24 mouse cellular contexts compared by ENCODE assay signal in genomic region chr14:76051966-76052365, GRCm38 (mm10). TPM values are rescaled to one million over a fixed set of nuclear protein-coding genes. Genes with fewer than 3 reads are reported as not detected.
DNase-seq lines count a peak whose midpoint lies in the region; TF ChIP-seq lines count a peak whose summit lies in the region.
"Had no signal": no experiment of that assay in that cellular context is flagged by ENCODE, and none has a peak within 500 bp of the region (broad histone marks: within the 10 kb centered on the region; RNA-seq: fewer than 3 reads in every experiment).

No protein-coding gene starts in this region.

- no peak for TF ChIP-seq CTCF in CH12.LX (conservative IDR thresholded peaks at IDR 0.05 in 1 of 2, IDR thresholded peaks at IDR 0.05 in 1 of 2; ENCODE audit: low read depth in 2 of 2, low read length in 2 of 2)

- dilution Hi-C loops in CH12.LX (cut with MboI; ENCODE audit: extremely low pct_ligation_motif_present, extremely low pct_unique_long_range_greater_than_20kb, low sequenced_read_pairs): no loop called here

- no peak for TF ChIP-seq POLR2A in CH12.LX (IDR thresholded peaks at IDR 0.05; ENCODE audit: low read depth, low read length)

- no peak overlapping the region for H3K27ac ChIP-seq in CH12.LX (ENCODE audit: insufficient read depth, low read depth)
- H3K27ac ChIP-seq: embryonic facial prominence, embryonic 13.5 days; embryonic facial prominence, embryonic 15.5 days; forebrain, embryonic 13.5 days; forebrain, embryonic 15.5 days had no signal

- H3K4me2 ChIP-seq in CH12.LX (ENCODE audit: insufficient read depth, low read depth, poor library complexity, severe bottlenecking): peak overlapping the region; percentile 42
- H3K4me2 ChIP-seq: embryonic facial prominence, embryonic 13.5 days; embryonic facial prominence, embryonic 15.5 days; forebrain, embryonic 13.5 days; forebrain, embryonic 15.5 days had no signal

- H3K9me3 ChIP-seq in CH12.LX (replicated peaks; ENCODE audit: low read length): peaks cover 3% of the 10 kb centered on the region
- H3K9me3 ChIP-seq: embryonic facial prominence, embryonic 13.5 days; embryonic facial prominence, embryonic 15.5 days; forebrain, embryonic 13.5 days; forebrain, embryonic 15.5 days had no signal

- peak; percentile 39; the same call in 1 of the 2 replicates for TF ChIP-seq EP300 in CH12.LX (IDR thresholded peaks at IDR 0.05; ENCODE audit: low read length)

- H3K79me2 ChIP-seq in CH12.LX (replicated peaks; ENCODE audit: control insufficient read depth, extremely low read depth, insufficient read depth, poor library complexity, severe bottlenecking): no peaks in the 10 kb centered on the region

- in situ Hi-C loops in CH12.LX (cut with MboI; ENCODE audit: low pct_ligation_motif_present, low pct_unique_long_range_greater_than_20kb, low sequenced_read_pairs): no loop called here

- no peaks in the 10 kb centered on the region for H3K27me3 ChIP-seq in CH12.LX (replicated peaks)
- H3K27me3 ChIP-seq: embryonic facial prominence, embryonic 13.5 days; embryonic facial prominence, embryonic 15.5 days; forebrain, embryonic 13.5 days; forebrain, embryonic 15.5 days; Patski had no signal

- no peak overlapping the region for H3K9ac ChIP-seq in CH12.LX (ENCODE audit: insufficient read depth, low read depth)
- H3K9ac ChIP-seq: embryonic facial prominence, embryonic 13.5 days; embryonic facial prominence, embryonic 15.5 days; forebrain, embryonic 13.5 days; forebrain, embryonic 15.5 days; forebrain, postnatal 0 days had no signal

- peak; percentile 55 for DNase-seq in A20 (ENCODE audit: low read depth, low spot score)
- peak; percentile 69 for DNase-seq in CH12.LX (ENCODE audit: extremely low read depth)
- DNase-seq in fibroblast of lung, adult 2 months (ENCODE audit: low read depth): peak; percentile 53
- no peak for DNase-seq in adipocyte (ENCODE audit: low spot score)
- no peak for DNase-seq in kidney, postnatal 4 days
- no peak for DNase-seq in layer of hippocampus, adult 9-10 months (ENCODE audit: low spot score)
- DNase-seq: adrenal gland, adult 2 months; adrenal gland, postnatal 10 days; adrenal gland, postnatal 25 days; B cell, adult 2 months; cerebellum, adult 11 months; cerebellum, adult 18-20 months; cerebellum, adult 8-10 months; cerebellum, adult 9-11 months; cerebellum, postnatal 14 days; cerebellum, postnatal 36 days; embryo, embryonic 11 days; forebrain, postnatal 0 days had no signal

- TF ChIP-seq RAD21 in CH12.LX (IDR thresholded peaks at IDR 0.05; ENCODE audit: low read depth, low read length): no peak

- no peaks in the 10 kb centered on the region for H3K36me3 ChIP-seq in CH12.LX (replicated peaks in 1 of 2; ENCODE audit: control insufficient read depth in 1 of 2, insufficient read depth in 1 of 2, low read length in 1 of 2)
- H3K36me3 ChIP-seq: embryonic facial prominence, embryonic 13.5 days; embryonic facial prominence, embryonic 15.5 days; forebrain, embryonic 15.5 days had no signal

- no peak overlapping the region for H3K4me3 ChIP-seq in CH12.LX (replicated peaks in 1 of 3; ENCODE audit: low read depth in 2 of 3, low read length in 2 of 3, poor library complexity in 1 of 3)
- H3K4me3 ChIP-seq: embryonic facial prominence, embryonic 13.5 days; embryonic facial prominence, embryonic 15.5 days; erythroblast, embryonic 14.5 days; forebrain, embryonic 13.5 days; forebrain, embryonic 15.5 days had no signal

- peaks cover 4 to 21% of the 10 kb centered on the region in 2 experiments; a peak in 3 of 4 replicates for H3K4me1 ChIP-seq in CH12.LX (ENCODE audit: control insufficient read depth in 1 of 2, insufficient read depth in 2 of 2)
- H3K4me1 ChIP-seq: embryonic facial prominence, embryonic 13.5 days had no signal

TF ChIP-seq in CH12.LX, 34 proteins besides CTCF, POLR2A, EP300 and RAD21:
- TF ChIP-seq ZMIZ1 (IDR thresholded peaks at IDR 0.05; ENCODE audit: low read depth, low read length): no peak
- TF ChIP-seq JUND (conservative IDR thresholded peaks at IDR 0.05; ENCODE audit: low read depth, low read length): no peak
- 0 out of 2 replicates have a peak, but pooled peaks have one; percentile 12 for TF ChIP-seq MEF2A (IDR thresholded peaks at IDR 0.05; ENCODE audit: borderline replicate concordance, low read depth, low read length)
- TF ChIP-seq BHLHE40 (IDR thresholded peaks at IDR 0.05; ENCODE audit: low read depth, low read length): 0 out of 2 replicates have a peak, but pooled peaks have one; percentile 10

RNA-seq across cellular contexts. Expression of gene Gtf2f2, which starts 41.3 kb away (rescaled TPM):
- total RNA-seq in CH12.LX (2012; rRNA removed) (44.8 and 55.5 TPM in 2 replicates), CH12.LX (2014; rRNA removed) (118 and 135 TPM in 2 replicates)
- polyA plus RNA-seq in CH12.LX (2012; ENCODE audit: insufficient read length, low read depth): 87.4 and 90.6 TPM in 2 replicates

RNA-seq across cellular contexts. Expression of gene Gpalpp1, which starts 58.6 kb away (rescaled TPM):
- total RNA-seq in CH12.LX (2012; rRNA removed): 12.9 and 13.5 TPM in 2 replicates
- 25.2 and 26.1 TPM in 2 replicates for total RNA-seq in CH12.LX (2014; rRNA removed)
- polyA plus RNA-seq in CH12.LX (2012; ENCODE audit: insufficient read length, low read depth): 18.9 and 20.2 TPM in 2 replicates

RNA-seq across cellular contexts. Expression of gene Nufip1, which starts 58.7 kb away (rescaled TPM):
- total RNA-seq in CH12.LX (2012; rRNA removed): 14.8 and 17.5 TPM in 2 replicates
- total RNA-seq in CH12.LX (2014; rRNA removed): 31.7 and 32.1 TPM in 2 replicates
- 24.6 and 28.4 TPM in 2 replicates for polyA plus RNA-seq in CH12.LX (2012; ENCODE audit: insufficient read length, low read depth)

Comparison
In these comparisons a context has a peak if more than half of its experiments do, and no peak if none do; other contexts are left out.
1. DNase-seq: peak in A20 (single experiment), CH12.LX (single experiment) and fibroblast of lung, adult 2 months (single experiment); none in adipocyte (single experiment), kidney, postnatal 4 days (0 of 2) and layer of hippocampus, adult 9-10 months (single experiment).